Mouse (Mus musculus): ENCODE data around the gene Il1r1.

The Il1r1 gene

GRCm38 (mm10) chr1:40362784-40363183 is 137.9 kb downstream of the Il1r1 start:
- DNase-seq (ENCODE audit: low spot score in 2 of 2), result no peak
